Mouse (Mus musculus) liver (tissue): Measurements from ENCODE around the gene Psme2b.
"Not testable (repeated sequence)": the region's sequence is repeated elsewhere in the genome, so short reads cannot be mapped to it uniquely, and the experiment has no call there.

Experiments
- DNase-seq: peaks from one replicate; pipeline ENCODE4 v3.0.0-alpha.2; 2020; ENCODE audit warnings: mixed read lengths

Gene Psme2b

DNA sequence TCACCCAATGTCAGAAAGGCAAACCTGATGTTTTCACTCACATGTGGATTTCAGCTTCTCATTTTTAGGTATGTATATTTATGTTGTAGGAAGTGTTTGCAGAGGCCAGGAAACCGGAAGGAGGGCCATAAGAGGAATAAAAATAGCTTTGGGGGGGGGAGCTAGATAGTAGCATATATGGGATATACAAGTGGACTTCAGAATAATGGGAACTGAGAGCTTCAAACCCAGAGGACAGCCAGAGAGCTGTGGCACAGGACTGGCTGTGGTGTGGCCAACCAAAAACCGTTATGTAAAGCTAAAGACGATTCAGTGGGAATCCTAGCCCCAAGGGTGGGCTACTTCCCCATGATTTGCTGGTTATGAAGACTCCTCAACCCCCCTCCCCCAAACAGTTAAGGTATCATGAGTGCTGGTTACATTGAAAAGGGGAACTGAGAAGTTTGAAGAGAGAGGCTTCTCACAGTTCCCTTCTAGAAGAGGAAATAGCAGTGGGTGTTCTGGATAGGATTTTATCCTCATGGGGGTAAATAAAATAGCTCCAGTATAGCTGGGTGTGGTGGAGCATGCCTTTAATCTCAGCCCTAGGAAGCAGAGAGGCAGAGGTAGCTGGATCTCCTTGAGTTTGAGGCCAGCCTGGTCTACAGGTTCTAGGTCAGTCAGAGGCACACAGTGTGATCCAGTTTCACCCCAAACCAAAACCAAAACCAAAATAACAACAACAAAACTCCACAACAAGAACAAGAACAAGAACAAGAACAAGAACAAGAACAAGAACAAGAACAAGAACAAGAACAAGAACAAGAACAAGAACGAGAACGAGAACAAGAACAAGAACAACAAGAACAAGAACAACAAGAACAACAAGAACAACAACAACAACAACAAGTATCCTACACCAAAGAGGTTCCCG, 45.1 kb downstream of the Psme2b start:
- not testable (repeated sequence) for DNase-seq

DNA sequence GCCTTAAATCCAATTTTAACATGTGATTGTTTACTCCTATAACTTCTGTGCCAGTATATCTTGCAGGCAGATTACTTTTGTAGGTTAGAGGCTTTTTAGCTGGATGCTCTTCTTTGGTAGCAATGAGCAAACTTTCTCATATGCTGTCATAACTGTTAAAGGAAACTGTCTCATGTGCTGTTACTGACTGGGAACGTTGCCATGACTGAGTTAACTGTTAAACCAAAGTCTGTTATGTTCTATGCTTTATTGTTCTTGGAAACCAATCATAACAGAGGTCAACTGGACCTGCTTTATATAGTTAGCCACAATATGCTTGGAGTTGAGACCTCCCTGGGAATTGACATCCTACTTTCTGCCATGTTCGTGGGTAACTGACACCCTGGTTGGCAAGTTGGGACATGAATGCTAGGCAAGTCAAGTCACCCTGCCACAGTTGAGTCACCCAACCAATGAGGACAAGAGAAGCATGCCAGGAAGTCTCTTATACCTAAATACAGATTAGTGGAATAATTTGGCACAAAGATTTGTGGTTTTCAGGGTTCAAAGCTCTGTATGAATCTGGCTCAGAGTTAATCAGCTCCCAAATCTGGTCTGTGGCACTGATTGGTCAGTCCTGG, 47.1 kb downstream of the Psme2b start:
- DNase-seq, result no peak
